Mouse (Mus musculus) bone marrow, adult 2 months (tissue): Measurements from ENCODE around the gene Atp8b5. TPM values are rescaled to one million over a fixed set of nuclear protein-coding genes. Genes with fewer than 3 reads are reported as not detected.

Experiments used
- H3K27ac ChIP-seq: fragments of 200-500 bp; 2 replicates; pipeline ENCODE4 v1.5.1; 2012; ENCODE audit warnings: low read depth, mild to moderate bottlenecking, control low read depth, inconsistent platforms, low read length; ENCODE audit not compliant: control insufficient read depth, poor library complexity, insufficient read depth
- H3K4me1 ChIP-seq: fragments of 200-500 bp; 2 replicates; pipeline ENCODE4 v1.6.1; 2011; ENCODE audit warnings: low read length; ENCODE audit not compliant: control insufficient read depth, insufficient read depth
- H3K4me3 ChIP-seq: fragments of 200-500 bp; replicated peaks from 2 replicates; pipeline ENCODE3; 2011; ENCODE audit warnings: mild to moderate bottlenecking, low read depth, low read length, control low read depth; ENCODE audit not compliant: control insufficient read depth
- CTCF ChIP-seq: fragments of 200-500 bp; IDR thresholded peaks from 2 replicates; pipeline ENCODE4 v1.5.1; 2011; ENCODE audit warnings: low read length, control low read depth; ENCODE audit not compliant: control insufficient read depth, insufficient read depth
- POLR2A ChIP-seq: fragments of 200-500 bp; IDR thresholded peaks from 2 replicates; pipeline ENCODE4 v1.6.1; 2011; ENCODE audit warnings: low read depth, mild to moderate bottlenecking, control low read depth, low read length, borderline replicate concordance; ENCODE audit not compliant: control insufficient read depth
- WGBS: fragments of 180-500 bp; shearing (Covaris S2); methylation state at CpG from one replicate; pipeline ENCODE4 v1.1.7; 2018; 5-methylcytosine and 5-hydroxymethylcytosine counted together
- polyA plus RNA-seq: library from polyadenylated mRNA; stranded (reverse); fragments of >200 nt; gene quantifications from 2 replicates; pipeline ENCODE4 v1.2.4, GENCODE M21; 2011; ENCODE audit warnings: low replicate concordance; ENCODE audit not compliant: missing spikeins, insufficient read depth, insufficient read length

The Atp8b5 gene
- not detected in 2 replicates for polyA plus RNA-seq

GRCm38 (mm10) chr4:43266623-43267322, at the start of gene Atp8b5:
Gene Atp8b5 (plus strand): TSS chr4:43267159.
- no peak within 1 kb of the TSS for H3K4me3 ChIP-seq
- H3K27ac ChIP-seq: no peak within 1 kb of the TSS
- no peaks in the 10 kb centered on the region; the same call in 1 of the 2 replicates for H3K4me1 ChIP-seq
- WGBS: 5% methylated on average over 19 of the region's 19 CpGs
- TF ChIP-seq CTCF: peak; percentile 30; the same call in 1 of the 2 replicates
- TF ChIP-seq POLR2A: peak; percentile 11; the same call in 1 of the 2 replicates

DNA sequence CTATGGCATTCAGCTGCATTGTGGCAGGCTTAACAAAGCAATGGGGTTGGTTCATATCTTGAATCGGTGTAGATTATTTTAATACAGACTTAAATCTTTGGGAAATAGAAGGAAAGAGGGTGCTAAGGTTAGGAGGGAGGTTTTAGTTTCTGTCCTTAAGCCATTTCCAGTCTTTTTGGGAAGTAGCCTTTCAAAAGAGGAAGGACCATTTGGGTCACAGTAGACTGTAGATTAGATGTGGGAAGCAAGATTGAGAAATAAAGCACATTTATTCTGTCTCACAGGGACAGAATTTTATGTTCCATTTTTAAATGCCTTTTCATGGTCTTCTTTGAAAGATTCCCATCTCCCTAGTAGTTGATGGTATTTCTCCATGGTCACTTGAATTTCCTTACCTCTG, 49.0 kb upstream of the Atp8b5 start:
- 73% methylated on average over 1 of the region's 1 CpGs for WGBS
- Histone ChIP-seq H3K4me1 (no peaks in the 10 kb centered on the region; the same call in 1 of the 2 replicates), H3K27ac (no peak overlapping the region)

DNA sequence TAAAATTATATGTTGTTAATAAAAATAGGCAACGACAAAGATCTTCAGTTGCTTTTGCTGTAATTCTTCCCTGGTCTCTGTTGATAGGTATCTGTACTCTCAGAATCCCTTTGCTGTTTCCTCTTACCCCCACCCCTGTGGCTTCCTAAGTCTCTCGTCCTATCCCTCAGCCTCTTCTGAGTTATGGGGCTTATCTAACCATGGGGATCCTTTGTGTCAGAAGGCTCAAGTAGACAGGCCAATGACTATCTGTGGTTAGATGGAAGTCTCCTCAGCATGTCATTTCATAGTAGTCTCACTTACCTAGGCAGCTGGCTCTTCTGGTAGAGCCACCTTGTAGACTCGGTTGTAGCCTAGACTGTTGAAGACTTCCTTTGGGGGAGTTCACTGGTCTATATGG, 35.1 kb upstream of the Atp8b5 start:
- 58% methylated on average over 3 of the region's 3 CpGs for WGBS

More for the DNA sequence above, 49.0 kb upstream of the Atp8b5 start:
- no peak for TF ChIP-seq POLR2A
- no peak for TF ChIP-seq CTCF
- H3K4me3 ChIP-seq: no peak overlapping the region

GRCm38 (mm10) chr4:43232985-43233384, 34.0 kb upstream of the Atp8b5 start:
- 59% methylated on average over 1 of the region's 1 CpGs for WGBS
- H3K4me1 ChIP-seq: no peaks in the 10 kb centered on the region
- TF ChIP-seq POLR2A: no peak
- TF ChIP-seq CTCF: no peak
- H3K27ac ChIP-seq: no peak overlapping the region
- no peak overlapping the region for H3K4me3 ChIP-seq

More for the DNA sequence above, 35.1 kb upstream of the Atp8b5 start:
- TF ChIP-seq CTCF: no peak
- TF ChIP-seq POLR2A: no peak
- no peak overlapping the region for H3K4me3 ChIP-seq
- H3K27ac ChIP-seq: no peak overlapping the region
- H3K4me1 ChIP-seq: no peaks in the 10 kb centered on the region

- Histone ChIP-seq H3K4me1 (no peaks in the 10 kb centered on the region), H3K27ac (no peak overlapping the region), H3K4me3 (no peak overlapping the region)
- no peak for TF ChIP-seq POLR2A
- no peak for TF ChIP-seq CTCF
- WGBS: 72% methylated on average over 6 of the region's 6 CpGs
Observed at GRCm38 (mm10) chr4:43233489-43233888, 33.5 kb upstream of the Atp8b5 start.

GRCm38 (mm10) chr4:43236898-43237297, 30.1 kb upstream of the Atp8b5 start:
- no peak for TF ChIP-seq POLR2A
- TF ChIP-seq CTCF: no peak
- Histone ChIP-seq H3K4me3 (no peak overlapping the region), H3K27ac (no peak overlapping the region), H3K4me1 (no peaks in the 10 kb centered on the region)
- WGBS: 89% methylated on average over 9 of the region's 9 CpGs

DNA sequence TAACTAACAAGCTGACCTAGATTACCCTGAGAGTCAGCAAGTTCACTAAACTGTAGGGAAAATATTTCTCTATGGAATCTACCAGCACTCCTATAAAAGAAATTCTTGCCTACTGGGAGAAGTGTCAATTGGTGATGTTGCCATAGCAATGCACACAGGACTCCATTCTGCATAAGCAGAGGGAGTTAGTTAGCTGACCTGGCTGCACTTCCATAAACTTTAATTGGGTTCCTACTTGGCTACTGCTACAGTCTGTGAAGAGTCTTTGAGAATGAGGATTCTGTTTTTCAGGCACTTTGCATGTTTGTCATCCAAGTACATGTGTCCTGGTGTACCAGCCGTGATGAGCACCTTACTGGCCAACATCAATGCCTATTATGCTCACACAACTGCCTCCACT, 26.2 kb upstream of the Atp8b5 start:
- no peak overlapping the region for H3K27ac ChIP-seq
- WGBS: 65% methylated on average over 1 of the region's 1 CpGs
- no peaks in the 10 kb centered on the region for H3K4me1 ChIP-seq
- TF ChIP-seq POLR2A (no peak), CTCF (no peak)
- no peak overlapping the region for H3K4me3 ChIP-seq

GRCm38 (mm10) chr4:43244022-43244421, 22.9 kb upstream of the Atp8b5 start:
- Histone ChIP-seq H3K27ac (no peak overlapping the region), H3K4me3 (no peak overlapping the region), H3K4me1 (no peaks in the 10 kb centered on the region)
- WGBS: 17% methylated on average over 2 of the region's 2 CpGs
- TF ChIP-seq CTCF: no peak
- TF ChIP-seq POLR2A: no peak
